Mouse (Mus musculus): ENCODE measurements at regions not wholly inside any gene's neighbourhood (a gene's known extent, or its start where the extent isn't known, plus 50 kb on each side); places are given as distances from the start of the nearest gene placed in this dataset.

- DNase-seq (ENCODE audit: low spot score in 2 of 2): no peak
Measured at GRCm38 (mm10) chr9:87453261-87453660, 197.9 kb upstream of the Cep162 start.

GRCm38 (mm10) chr9:87452571-87452970 is 197.2 kb upstream of the Cep162 start:
- DNase-seq (ENCODE audit: low spot score in 2 of 2): no peak

- no peak for DNase-seq (ENCODE audit: low spot score in 2 of 2)
Measured at GRCm38 (mm10) chr9:87443467-87444235, 188.3 kb upstream of the Cep162 start.

GRCm38 (mm10) chr9:87432072-87432471 is 176.7 kb upstream of the Cep162 start:
- no peak for DNase-seq (ENCODE audit: low spot score in 2 of 2)

- no peak for DNase-seq (ENCODE audit: low spot score in 2 of 2)
Measured at GRCm38 (mm10) chr9:87431523-87431922, 176.2 kb upstream of the Cep162 start.

- DNase-seq (ENCODE audit: low spot score in 2 of 2): no peak
Measured at GRCm38 (mm10) chr9:87425201-87425600, 169.9 kb upstream of the Cep162 start.

- no peak for DNase-seq (ENCODE audit: low spot score in 2 of 2)
Measured at GRCm38 (mm10) chr9:87421175-87421574, 165.8 kb upstream of the Cep162 start.

GRCm38 (mm10) chr9:87419376-87419775 is 164.0 kb upstream of the Cep162 start:
- DNase-seq (ENCODE audit: low spot score in 2 of 2): no peak

GRCm38 (mm10) chr9:87412894-87413293 is 157.6 kb upstream of the Cep162 start:
- DNase-seq (ENCODE audit: low spot score in 2 of 2): no peak

- DNase-seq (ENCODE audit: low spot score in 2 of 2): no peak
Measured at GRCm38 (mm10) chr9:87411044-87411443, 155.7 kb upstream of the Cep162 start.

GRCm38 (mm10) chr9:87409736-87410135 is 154.4 kb upstream of the Cep162 start:
- no peak for DNase-seq (ENCODE audit: low spot score in 2 of 2)

GRCm38 (mm10) chr9:87408805-87409204 is 153.5 kb upstream of the Cep162 start:
- no peak for DNase-seq (ENCODE audit: low spot score in 2 of 2)

GRCm38 (mm10) chr9:87406476-87406875 is 151.1 kb upstream of the Cep162 start:
- no peak for DNase-seq (ENCODE audit: low spot score in 2 of 2)

GRCm38 (mm10) chr9:87405115-87405720 is 149.9 kb upstream of the Cep162 start:
- no peak for DNase-seq (ENCODE audit: low spot score in 2 of 2)

GRCm38 (mm10) chr9:87402010-87402409 is 146.7 kb upstream of the Cep162 start:
- no peak for DNase-seq (ENCODE audit: low spot score in 2 of 2)

GRCm38 (mm10) chr9:87387516-87387915 is 132.2 kb upstream of the Cep162 start:
- no peak for DNase-seq (ENCODE audit: low spot score in 2 of 2)

- no peak for DNase-seq (ENCODE audit: low spot score in 2 of 2)
Measured at GRCm38 (mm10) chr9:87383513-87383912, 128.2 kb upstream of the Cep162 start.

GRCm38 (mm10) chr9:87377921-87378320 is 122.6 kb upstream of the Cep162 start:
- DNase-seq (ENCODE audit: low spot score in 2 of 2): no peak

GRCm38 (mm10) chr9:87376731-87377310 is 121.5 kb upstream of the Cep162 start:
- DNase-seq (ENCODE audit: low spot score in 2 of 2): no peak

- DNase-seq (ENCODE audit: low spot score in 2 of 2): no peak
Measured at GRCm38 (mm10) chr9:87372251-87372905, 117.0 kb upstream of the Cep162 start.

GRCm38 (mm10) chr9:87369059-87369458 is 113.7 kb upstream of the Cep162 start:
- no peak for DNase-seq (ENCODE audit: low spot score in 2 of 2)

- no peak for DNase-seq (ENCODE audit: low spot score in 2 of 2)
Measured at GRCm38 (mm10) chr9:87347008-87347407, 91.7 kb upstream of the Cep162 start.
